Mouse (Mus musculus) bone marrow macrophage, adult 2 months (primary cell): Measurements from ENCODE around the gene Mknk2.

Source experiments
- CTCF ChIP-seq: IDR thresholded peaks from 2 replicates; pipeline ENCODE4 v1.5.1; 2012; ENCODE audit warnings: low read depth, mild to moderate bottlenecking, low read length, moderate library complexity
- POLR2A ChIP-seq: IDR thresholded peaks from 2 replicates; pipeline ENCODE4 v1.6.1; 2012; ENCODE audit warnings: mild to moderate bottlenecking, low read depth, low read length, borderline replicate concordance

DNA sequence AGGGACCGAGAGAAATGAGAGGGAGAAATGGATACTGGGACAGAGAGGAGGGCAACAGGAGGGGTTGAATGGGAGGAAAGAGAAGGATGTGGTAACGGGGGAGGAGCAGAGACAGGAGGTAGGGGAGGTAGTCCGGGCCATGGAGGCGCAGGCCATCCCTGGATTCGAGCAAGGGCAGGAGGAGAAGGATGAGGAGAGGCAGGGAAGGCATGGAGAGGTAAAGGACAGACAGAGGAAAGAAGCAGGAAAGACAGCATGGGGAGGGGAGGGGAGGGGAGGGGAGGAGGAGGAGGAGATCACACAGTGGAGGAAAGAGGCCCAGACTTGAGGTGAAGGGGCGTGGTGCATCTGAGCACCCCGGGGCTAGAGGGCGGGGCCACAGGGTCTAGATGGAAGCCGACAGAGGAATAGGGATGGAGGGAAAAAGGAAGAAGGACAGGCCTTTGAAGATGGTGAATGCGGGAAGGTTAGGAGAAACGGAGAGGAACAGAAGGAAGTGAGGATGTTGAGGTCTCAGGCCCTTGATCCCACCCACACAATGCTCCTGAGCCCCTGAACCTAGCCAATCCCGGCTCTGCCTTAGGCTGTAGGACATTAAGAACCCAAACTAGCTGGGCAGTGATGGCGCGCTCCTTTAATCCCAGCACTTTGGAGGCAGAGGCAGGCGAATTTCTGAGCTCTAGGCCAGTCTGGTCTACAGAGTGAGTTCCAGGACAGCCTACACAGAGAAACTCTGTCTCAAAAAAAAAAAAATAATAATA is 20.9 kb downstream of the Mknk2 start, which contains the start of gene Btbd2:
- TF ChIP-seq POLR2A: no peak
- TF ChIP-seq CTCF: no peak
